Mouse (Mus musculus) CD8-positive naive resting alpha-beta T cell, adult 2 months (primary cell): Measurements from ENCODE around the gene Khdc1c.
"Not testable (repeated sequence)": the region's sequence is repeated elsewhere in the genome, so short reads cannot be mapped to it uniquely, and the experiment has no call there.

Source experiments
- DNase-seq, 2 experiments: peaks; one replicate each; pipeline ENCODE4 v3.0.0; 2022; ENCODE audit warnings: low read depth in 2 of 2, low spot score in 2 of 2

The Khdc1c gene

DNA sequence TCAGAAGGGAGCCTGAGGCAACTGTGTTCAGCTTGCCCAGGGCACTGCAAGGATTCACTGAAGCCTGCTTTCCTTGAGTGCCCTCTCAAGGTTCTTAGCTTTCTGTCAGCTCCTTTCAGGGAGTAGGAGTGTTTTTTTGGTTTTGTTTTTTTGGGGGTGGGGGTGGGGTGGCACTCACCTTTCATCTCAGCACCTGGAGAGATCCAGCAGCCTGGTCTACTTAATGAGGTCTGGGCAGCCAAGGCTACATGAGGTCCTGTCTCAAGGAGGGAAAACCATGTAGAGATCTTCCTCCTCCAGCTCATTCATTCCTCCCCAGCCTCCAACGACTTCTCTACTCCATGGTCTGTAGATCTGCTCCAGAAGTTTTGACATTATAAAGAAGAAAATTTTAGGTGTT is at the start of gene Khdc1c:
Gene Khdc1c, plus strand, starts transcription at position 301 of the 400 bp plus-strand sequence.
- DNase-seq, result not testable (repeated sequence)

DNA sequence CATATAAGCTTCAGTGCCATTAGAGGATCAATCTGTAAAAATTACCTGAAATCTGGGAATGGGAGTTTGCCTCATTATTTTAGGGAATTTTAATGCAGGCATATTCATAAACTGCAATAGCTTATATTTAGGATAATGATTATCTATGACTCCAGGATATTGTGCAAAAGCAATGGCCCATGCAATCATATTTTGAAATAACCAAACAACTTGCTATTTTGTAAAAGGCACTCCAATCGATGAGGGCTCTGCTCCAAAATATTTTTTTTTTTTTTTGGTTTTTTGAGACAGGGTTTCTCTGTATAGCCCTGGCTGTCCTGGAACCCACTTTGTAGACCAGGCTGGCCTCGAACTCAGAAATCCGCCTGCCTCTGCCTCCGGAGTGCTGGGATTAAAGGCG is 47.9 kb upstream of the Khdc1c start:
- not testable (repeated sequence) for DNase-seq

DNA sequence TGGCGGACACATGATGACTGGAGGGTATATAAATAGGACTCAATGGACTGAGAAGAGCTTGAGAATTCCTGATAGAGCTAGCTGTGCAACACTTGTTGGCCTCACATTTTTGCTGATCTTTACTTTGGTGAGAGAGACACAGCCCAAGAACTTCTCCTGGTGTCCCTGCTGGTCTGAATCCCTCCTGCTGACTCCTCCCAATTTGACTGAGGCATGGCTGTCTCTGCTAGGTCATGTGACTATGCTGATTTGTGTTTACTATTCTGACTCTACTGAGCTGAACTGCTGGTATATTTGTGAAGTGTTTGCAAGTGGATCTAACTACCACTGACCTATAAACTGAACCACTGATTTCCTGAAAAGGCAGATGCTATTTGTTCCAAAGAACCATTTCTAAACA is 46.5 kb upstream of the Khdc1c start:
- no peak for DNase-seq

DNA sequence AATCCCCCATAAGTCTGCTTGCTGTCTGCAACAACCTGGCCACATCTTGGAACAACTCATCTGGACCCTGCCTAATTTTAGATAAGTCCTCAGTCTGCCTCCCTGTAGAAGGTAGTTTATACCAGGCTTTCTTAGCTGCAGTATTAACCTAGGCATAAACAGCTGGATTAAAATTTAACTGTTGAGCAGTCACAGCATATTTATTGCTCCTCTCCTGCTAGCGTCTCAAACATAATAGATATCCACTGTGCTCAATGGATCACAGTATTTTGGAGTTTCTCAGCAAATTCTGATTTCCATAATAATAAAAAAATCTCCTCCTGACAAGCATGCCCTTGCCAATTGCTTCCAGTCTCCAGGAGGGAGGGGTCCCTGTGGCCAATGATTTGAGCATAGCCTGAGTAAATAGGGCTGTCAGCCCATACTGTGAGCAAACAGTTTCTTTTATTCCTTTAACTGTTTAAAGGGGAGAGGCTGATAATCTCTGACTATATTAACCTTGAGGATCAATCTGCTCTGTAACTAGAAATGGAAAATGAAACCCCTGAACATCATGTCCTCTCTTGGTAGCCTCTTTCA is 44.0 kb upstream of the Khdc1c start:
- no peak for DNase-seq

DNA sequence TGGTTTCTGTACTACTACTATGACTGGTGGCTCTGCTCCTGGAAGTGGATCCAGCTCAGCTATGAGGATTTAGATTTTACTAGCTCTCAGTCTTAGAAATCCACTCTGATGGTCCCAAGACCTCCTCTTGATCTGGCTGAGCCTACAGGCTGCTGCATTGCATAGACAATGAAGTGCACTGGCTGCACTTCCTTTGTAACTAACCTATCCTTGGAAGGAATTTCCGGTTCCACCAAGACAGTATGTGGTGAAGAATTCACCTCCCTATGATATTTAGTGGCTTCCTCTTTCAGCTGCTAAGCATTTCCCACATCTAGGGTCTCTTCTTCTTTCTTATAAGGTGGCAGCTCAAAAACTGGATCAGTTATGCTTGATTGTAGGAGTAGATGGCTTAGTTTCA is 43.5 kb upstream of the Khdc1c start:
- DNase-seq, result no peak

DNA sequence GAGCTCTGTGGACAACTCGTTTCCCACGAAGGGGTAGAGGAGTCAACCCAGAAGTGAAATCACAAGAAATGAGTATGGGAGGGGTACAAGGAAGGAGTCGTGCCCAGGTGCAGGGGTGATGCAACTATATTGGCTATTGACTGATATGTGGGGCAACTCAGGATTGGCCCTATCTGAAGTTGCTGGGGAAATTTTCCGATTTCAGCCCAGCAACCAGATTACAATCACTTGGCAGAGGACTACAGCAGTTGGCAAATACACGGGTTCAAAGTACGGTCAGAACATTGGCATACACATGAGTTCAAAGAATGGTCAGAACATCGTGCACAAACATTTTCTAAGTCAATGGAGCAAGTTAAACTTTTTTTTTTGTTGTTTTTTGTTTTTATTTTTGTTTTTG is 41.4 kb upstream of the Khdc1c start:
- DNase-seq, result no peak

DNA sequence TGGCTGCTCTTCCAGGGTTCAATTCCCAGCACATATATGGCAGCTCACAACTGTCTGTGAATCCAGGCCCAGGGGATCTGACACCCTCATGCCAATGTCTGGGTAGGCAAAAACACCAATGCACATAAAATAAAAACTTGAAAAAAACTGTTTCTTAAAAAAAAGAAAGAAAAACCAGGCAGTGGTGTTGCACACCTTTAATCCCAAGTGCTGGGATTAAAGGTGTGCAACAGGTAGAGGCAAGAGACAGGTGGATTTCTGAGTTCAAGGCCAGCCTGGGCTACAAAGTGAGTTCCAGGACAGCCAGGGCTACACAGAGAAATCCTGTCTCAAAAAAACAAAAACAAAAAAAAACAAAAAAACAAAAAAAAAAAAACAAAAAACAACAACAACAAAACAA is 37.0 kb upstream of the Khdc1c start:
- DNase-seq, result not testable (repeated sequence)

DNA sequence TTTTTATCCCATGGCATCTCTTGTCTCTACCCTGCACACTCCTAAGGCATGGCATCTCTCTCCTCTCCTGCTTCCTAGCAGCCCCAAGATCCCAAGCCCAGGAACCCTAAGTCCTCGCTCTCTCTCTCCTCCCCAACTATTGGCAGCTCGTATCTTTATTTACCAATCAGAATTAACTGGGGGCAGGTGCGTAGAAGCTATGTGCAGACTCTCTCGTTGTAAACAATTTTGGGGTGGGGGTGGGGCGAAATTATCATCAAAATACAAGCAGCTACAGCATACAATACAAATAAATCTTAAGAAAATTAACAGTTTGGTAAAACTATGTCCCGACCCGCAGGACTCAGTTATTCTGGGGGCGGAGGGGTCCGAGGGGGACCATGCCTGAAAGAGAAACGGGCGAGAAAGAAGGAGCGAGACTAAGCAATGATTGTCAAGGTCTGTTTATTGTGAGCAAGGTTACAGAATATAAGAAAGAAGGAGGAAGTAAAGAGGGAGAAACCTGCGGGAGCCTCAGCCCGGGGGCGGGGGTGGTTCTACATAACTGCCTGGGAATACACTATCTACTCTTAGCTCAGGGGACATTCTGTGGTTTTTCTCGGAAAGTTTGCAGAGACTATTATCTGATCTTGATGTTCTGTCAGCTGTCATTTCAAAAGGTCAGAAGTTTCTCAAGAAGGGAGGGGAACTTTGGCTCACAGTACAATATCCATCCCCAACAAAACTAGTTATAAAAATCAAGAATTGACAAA is 34.7 kb upstream of the Khdc1c start:
- no peak for DNase-seq

DNA sequence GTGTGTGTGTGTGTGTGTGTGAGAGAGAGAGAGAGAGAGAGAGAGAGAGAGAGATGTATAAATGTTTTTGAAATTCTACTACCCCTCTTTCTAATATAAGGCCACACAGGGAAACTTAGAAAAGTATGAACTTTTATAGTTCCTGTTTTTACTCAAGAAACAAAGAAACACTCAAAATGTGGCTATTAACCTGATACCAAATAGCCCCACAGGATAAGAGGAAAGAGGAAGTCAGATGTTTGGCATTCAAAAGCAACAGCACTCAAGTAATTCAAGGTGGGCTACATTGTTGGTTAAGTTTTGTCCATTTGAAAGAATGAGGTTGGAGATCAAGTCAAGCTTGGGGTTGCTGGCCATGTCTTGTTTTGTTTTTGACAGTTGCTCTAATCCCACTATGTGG is 32.3 kb upstream of the Khdc1c start:
- no peak for DNase-seq

DNA sequence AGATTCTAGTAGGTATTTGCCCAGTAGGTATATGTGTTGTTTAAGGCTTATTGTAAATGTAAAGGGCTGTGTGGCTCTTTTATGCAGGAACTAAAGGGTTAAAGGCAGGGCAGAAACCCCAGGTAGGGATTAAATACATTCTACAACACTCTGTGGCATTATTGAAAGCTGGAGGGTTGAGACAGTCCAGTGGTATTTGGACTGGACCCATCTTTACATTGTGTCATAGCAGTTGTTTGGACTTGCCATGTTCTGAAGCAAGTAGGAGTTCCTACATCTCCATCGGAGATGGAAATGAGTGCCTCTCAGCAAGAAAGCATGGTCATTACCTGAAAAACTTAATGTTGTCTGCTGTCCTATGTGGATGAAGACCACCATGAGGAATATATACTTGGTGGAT is 27.4 kb upstream of the Khdc1c start:
- no peak for DNase-seq

DNA sequence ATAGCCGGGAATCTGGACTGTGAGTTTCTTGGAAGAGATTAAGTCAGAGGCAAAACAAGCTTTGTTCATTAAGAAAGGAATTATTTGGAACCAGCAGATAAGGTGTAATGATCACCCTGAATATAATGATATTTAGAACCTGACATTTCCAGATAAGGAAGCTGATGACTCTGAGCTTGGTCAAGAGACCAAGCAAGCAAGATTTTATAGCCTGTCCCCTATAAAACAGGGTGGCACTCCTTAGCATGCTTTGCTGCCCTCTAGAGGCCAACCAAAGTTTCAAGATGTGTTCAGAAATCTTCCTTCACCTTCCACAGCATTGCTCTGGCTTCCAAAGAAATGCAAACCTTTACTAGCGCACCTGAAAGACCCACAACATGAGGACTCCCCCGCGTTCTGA is 23.9 kb upstream of the Khdc1c start:
- peak; percentile 15 to 32 for DNase-seq

DNA sequence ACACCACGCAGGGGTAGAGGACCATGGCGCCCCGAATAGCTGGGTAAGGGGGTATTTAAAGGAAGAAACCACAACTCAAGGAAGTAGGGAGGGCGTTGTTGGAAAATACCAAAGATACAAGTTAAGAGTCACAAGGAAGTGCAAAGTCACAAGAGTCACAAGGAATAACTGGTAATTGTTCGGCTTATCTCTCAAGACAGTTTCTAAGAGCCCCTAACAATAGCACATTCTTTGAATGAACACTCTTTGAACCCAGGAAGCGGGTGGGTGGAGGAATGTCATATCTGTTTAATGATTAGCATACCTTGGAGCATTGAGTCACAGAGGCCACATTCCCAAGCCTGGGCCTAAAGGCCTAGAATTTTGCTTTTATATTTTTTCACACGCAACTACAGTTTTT is 23.4 kb upstream of the Khdc1c start:
- DNase-seq, result not testable (repeated sequence)

DNA sequence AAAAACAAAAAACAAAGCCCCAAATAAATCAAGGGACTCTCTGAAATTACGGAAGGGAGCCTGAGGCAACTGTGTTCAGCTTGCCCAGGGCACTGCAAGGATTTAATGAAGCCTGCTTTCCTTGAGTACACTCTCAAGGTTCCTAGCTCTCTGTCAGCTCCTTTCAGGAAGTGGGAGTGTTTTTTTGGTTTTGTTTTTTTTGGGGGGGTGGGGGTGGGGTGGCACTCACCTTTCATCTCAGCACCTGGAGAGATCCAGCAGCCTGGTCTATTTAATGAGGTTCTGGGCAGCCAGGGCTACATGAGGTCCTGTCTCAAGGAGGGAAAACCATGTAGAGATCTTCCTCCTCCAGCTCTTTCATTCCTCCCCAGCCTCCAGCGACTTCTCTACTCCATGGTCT is 18.8 kb upstream of the Khdc1c start, which contains the start of gene Khdc1a:
Gene Khdc1a, plus strand, starts transcription at position 301 of the 400 bp plus-strand sequence.
- DNase-seq, result no peak

DNA sequence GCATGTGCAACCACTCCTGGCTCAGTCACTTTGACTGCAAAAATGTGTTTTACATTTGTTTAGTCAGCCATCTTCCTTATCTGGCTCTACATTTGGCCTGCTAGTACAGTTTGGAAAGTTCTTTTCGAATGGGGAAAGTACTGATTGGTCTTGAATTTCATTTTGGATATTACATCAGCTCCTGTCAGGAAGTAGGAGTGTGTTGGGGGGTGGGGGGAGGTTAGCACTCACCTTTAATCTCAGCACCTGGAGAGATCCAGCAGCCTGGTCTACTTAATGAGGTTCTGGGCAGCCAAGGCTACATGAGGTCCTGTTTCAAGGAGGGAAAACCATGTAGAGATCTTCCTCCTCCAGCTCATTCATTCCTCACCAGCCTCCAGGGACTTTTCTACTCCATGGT is 15.1 kb downstream of the Khdc1c start, which contains the start of gene Khdc1b:
Gene Khdc1b, plus strand, starts transcription at position 301 of the 400 bp plus-strand sequence.
- no peak for DNase-seq

DNA sequence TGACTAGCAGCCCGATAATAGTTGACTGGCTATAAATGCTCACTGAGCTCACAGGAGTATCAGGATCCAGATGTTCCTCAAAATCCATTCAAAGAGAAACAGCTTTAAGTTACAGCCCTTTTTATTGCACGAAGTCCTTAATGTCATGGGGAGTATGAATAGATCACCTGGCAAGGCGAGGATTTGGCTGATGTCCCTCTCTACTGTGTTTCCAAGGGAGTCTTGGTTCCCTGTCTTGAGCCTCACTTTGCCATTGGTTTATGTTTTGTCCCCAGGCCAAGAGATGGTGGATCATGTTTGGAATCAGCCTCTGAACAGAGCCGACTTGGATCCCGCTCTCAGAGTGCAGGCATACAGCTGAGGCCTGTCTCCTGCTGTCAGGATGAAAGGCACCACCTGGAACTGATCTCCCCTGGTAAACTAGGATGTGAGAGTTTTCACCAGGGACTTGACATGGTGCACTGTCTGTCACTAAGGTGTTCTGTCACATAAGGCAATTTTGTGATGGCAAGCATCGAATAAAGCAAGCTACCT is 23.1 kb downstream of the Khdc1c start:
- no peak for DNase-seq

DNA sequence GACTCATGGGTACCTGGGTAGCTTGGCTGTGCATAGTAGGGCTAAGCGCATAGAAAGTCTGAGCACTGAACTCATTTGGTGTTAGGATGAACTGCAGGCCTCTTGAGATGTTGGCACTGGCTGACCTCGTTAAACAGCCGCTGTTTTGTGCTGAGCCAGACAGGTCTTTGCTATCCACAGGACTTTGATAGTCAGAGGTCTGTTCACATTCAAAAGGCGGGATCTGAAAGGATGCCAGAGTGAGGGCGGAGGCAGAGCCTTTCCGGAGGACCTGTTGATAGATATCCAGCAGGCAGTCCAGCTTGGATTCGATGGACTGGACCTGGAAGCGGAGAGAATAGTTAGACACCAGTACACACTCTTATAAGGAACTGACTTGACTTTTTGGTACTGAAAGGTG is 34.7 kb downstream of the Khdc1c start:
- no peak for DNase-seq

DNA sequence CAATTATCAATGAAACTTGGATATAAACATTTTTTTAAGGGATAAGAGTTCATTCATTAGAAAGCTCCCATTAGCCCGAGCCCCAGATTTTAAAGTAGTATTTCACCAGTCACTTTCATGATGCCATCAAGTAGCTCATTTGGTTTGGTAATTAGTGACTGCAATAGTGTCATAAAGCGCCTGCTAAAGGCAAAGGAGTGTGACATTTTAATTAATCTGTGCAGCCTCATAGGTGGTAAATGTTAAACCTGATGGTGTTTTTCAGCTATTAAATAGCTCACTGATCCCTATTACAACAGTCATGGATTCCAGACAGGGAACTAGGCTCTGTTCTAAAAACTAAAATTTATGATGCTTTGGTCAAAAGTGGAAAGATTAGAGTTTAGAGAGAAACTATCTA is 39.1 kb downstream of the Khdc1c start:
- no peak for DNase-seq

DNA sequence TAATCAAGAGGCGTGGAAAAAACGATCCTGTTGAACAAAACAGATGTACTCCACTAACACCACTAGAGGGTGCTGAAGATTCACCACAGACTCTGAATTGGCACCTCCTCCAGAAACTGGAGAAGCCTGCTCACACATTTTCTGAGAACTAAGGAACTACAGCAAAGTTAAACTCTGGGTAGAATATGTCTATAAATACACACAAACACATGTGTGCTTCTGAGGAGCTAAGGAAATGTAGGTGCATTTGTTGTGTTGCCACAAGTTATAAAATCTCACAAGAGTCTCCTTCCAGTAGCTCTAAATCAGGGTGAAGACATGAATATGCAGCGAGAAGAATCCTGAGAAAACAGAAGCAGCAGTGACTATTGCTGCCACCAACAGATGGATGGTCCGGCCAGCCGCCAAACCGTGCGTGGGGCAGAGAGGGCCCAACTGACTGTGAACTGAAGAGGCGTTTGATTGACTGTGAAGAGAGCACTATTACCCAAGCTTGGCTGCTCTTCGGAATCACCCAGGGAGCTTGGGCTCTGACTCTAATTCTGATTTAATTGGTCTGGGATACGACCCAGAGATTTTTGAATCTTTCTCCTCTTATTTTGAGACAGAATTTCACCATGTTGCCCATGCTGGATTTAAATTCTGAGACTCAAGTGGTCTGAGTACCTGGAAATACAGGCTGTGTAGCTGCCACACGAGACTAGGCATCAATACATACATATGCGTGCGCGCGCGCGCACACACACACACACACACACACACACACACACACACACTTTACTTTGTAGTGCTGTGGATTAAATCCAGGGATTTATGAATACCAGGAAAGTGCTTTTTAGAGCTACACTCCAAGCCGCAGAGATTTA is 43.4 kb downstream of the Khdc1c start:
- peak in 1 of 2 experiments; percentile 3 for DNase-seq

DNA sequence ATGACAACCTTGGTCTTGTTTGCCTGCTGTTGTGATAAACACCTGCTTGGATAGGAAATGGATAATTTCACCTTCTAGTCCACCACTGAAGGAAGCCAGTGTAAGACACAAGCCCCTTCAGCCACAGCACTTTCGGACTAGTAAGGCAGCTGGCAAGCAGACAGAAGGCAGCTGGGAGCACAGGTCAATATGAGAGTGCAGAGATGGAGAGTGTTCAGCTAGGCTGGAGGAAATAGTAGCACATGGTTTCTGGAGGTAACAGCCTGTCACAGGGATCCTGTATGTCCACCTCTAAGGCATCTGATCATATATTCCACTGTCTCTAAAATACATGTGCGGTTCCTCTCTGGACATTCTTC is 44.0 kb downstream of the Khdc1c start:
- no peak for DNase-seq

DNA sequence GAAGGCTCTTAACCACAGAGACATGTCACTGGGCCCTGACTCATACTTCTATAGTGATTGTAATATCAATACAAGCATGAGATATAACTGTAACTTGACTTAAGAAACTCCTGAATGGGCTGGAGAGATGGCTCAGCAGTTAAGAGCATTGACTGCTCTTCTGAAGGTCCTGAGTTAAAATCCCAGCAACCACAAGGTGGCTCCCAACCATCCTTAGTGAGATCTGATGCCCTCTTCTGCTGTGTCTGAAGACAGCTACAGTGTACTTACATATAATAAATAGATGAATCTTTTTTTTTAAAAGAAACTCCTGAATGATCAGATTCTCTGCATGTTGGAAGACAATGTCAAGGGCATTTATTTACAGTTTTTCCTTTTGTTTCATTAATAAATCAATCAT is 51.2 kb downstream of the Khdc1c start:
- DNase-seq, result no peak
